Comparison of ENCODE assay signal across 14 mouse cellular contexts in genomic region chr10:81422661-81423217, GRCm38 (mm10). TPM values are rescaled to one million over a fixed set of nuclear protein-coding genes. Genes with fewer than 3 reads are reported as not detected.
DNase-seq lines count a peak whose midpoint lies in the region; ATAC-seq and TF ChIP-seq lines count a peak whose summit lies in the region.
"Had no signal": no experiment of that assay in that cellular context is flagged by ENCODE, and none has a peak within 500 bp of the region (broad histone marks: within the 10 kb centered on the region; RNA-seq: fewer than 3 reads in every experiment).

No protein-coding gene starts in this region.

- H3K4me3 ChIP-seq in gastrocnemius, adult 2 months = peak overlapping the region; percentile 29
- H3K4me3 ChIP-seq in kidney, embryonic 15.5 days (replicated peaks) = no peak overlapping the region
- no peak overlapping the region for H3K4me3 ChIP-seq in myocyte
- H3K4me3 ChIP-seq: hindbrain, embryonic 13.5 days; liver, embryonic 13.5 days; midbrain, embryonic 12.5 days had no signal

- no peaks in the 10 kb centered on the region for H3K27me3 ChIP-seq in kidney, embryonic 15.5 days
- H3K27me3 ChIP-seq in myocyte (ENCODE audit: control insufficient read depth, insufficient read depth, insufficient read length) = no peaks in the 10 kb centered on the region

- H3K9me3 ChIP-seq in kidney, embryonic 15.5 days (replicated peaks) = no peaks in the 10 kb centered on the region
- H3K9me3 ChIP-seq: hindbrain, embryonic 13.5 days; liver, embryonic 13.5 days; midbrain, embryonic 12.5 days had no signal

- intact Hi-C loops in gastrocnemius, adult 2 months (cut with DNase I) = no loop called here

- WGBS in kidney, embryonic 15.5 days = 89% methylated on average over 3 of the region's 3 CpGs

- H3K9ac ChIP-seq in kidney, embryonic 15.5 days = no peak overlapping the region
- H3K9ac ChIP-seq: hindbrain, embryonic 13.5 days; liver, embryonic 13.5 days; midbrain, embryonic 12.5 days had no signal

- no peak overlapping the region for H3ac ChIP-seq in myocyte (ENCODE audit: control insufficient read depth, insufficient read length)

- peak; percentile 26 for DNase-seq in gastrocnemius, adult 2 months
- DNase-seq in gastrocnemius, adult 8-10 months (ENCODE audit: low spot score in 2 of 2) = no peak
- peak; percentile 14 for DNase-seq in kidney, adult 9 months
- DNase-seq in testis, postnatal 10 days (ENCODE audit: low spot score) = peak; percentile 45
- no peak for DNase-seq in testis, postnatal 14 days (ENCODE audit: low spot score)
- DNase-seq: liver, embryonic 13.5 days; retina, postnatal 1 day had no signal

- TF ChIP-seq CTCF in gastrocnemius, adult 2 months (IDR thresholded peaks at IDR 0.05) = no peak

- no peak for TF ChIP-seq POLR2A in myocyte (IDR thresholded peaks at IDR 0.05; ENCODE audit: insufficient read length, low read depth)

- no peak for ATAC-seq in kidney, embryonic 15.5 days (replicated peaks; ENCODE audit: low FRiP score)
- ATAC-seq: intestine, embryonic 16.5 days had no signal

- no peak overlapping the region for H3K4me2 ChIP-seq in kidney, embryonic 15.5 days
- peak overlapping the region; percentile 77 for H3K4me2 ChIP-seq in myocyte (ENCODE audit: low read depth)
- H3K4me2 ChIP-seq: heart, embryonic 11.5 days; hindbrain, embryonic 13.5 days; liver, embryonic 13.5 days; midbrain, embryonic 12.5 days had no signal

- peaks cover 74% of the 10 kb centered on the region for H3K4me1 ChIP-seq in kidney, embryonic 15.5 days

- peaks cover 98% of the 10 kb centered on the region for H3K79me2 ChIP-seq in myocyte (ENCODE audit: control insufficient read depth, insufficient read depth)

- H3K27ac ChIP-seq in gastrocnemius, adult 2 months = peak overlapping the region; percentile 97
- H3K27ac ChIP-seq in kidney, embryonic 15.5 days = no peak overlapping the region
- H3K27ac ChIP-seq: hindbrain, embryonic 13.5 days; liver, embryonic 13.5 days; midbrain, embryonic 12.5 days had no signal

- peaks cover 19% of the 10 kb centered on the region; the same call in 1 of the 2 replicates for H3K36me3 ChIP-seq in kidney, embryonic 15.5 days
- H3K36me3 ChIP-seq in myocyte (ENCODE audit: control insufficient read depth, insufficient read depth) = peaks cover 3% of the 10 kb centered on the region
- H3K36me3 ChIP-seq: liver, embryonic 13.5 days had no signal

TF ChIP-seq in myocyte, 11 proteins besides CTCF, POLR2A, EP300 and RAD21:
- peak in 1 of 3 experiments; percentile 10 for TF ChIP-seq MYOG (IDR thresholded peaks at IDR 0.05; ENCODE audit: control insufficient read depth in 1 of 3, insufficient read depth in 1 of 3, insufficient read length in 2 of 3, low read depth in 2 of 3)
- no peak for TF ChIP-seq MAX (IDR thresholded peaks at IDR 0.05; ENCODE audit: low read depth)
- no peak for TF ChIP-seq USF1 (IDR thresholded peaks at IDR 0.05; ENCODE audit: low read depth)

RNA-seq across cellular contexts. Expression of gene Smim24, which starts 29.9 kb away (rescaled TPM):
- total RNA-seq in gastrocnemius, adult 2 months (2021) = not detected
- not detected for total RNA-seq in gastrocnemius, adult 8-10 months (2022)
- polyA plus RNA-seq in kidney, embryonic 15.5 days (2015; fragmentation: Nextera tagmentation; extraction: Ambion mirVana) = 26.0 and 29.4 TPM in 2 replicates
- polyA plus RNA-seq in myocyte (2012; fragmentation: generic; extraction: Trizol) = 0.30 TPM

RNA-seq across cellular contexts. Expression of gene Nfic, which starts 32.7 kb away (rescaled TPM):
- total RNA-seq in gastrocnemius, adult 2 months (2021) = 100 to 1,000 TPM; 207 to 215 TPM
- 100 to 1,000 TPM; 223 to 267 (median 235) TPM for total RNA-seq in gastrocnemius, adult 8-10 months (2022)
- polyA plus RNA-seq in kidney, embryonic 15.5 days (2015; fragmentation: Nextera tagmentation; extraction: Ambion mirVana) = 67.9 and 84.5 TPM in 2 replicates
- polyA plus RNA-seq in myocyte (2012; fragmentation: generic; extraction: Trizol) = 115 TPM

RNA-seq across cellular contexts. Expression of gene Gm48552, which starts 33.9 kb away (rescaled TPM):
- 1 to 10 TPM in 1 of 2 experiments, under 1 TPM in 1; 0.84 to 1.0 TPM for total RNA-seq in gastrocnemius, adult 2 months (2021)
- total RNA-seq in gastrocnemius, adult 8-10 months (2022) = 1 to 10 TPM in 2 of 4 experiments, under 1 TPM in 1, not detected in 1; 0.43 to 1.1 (median 1.1) TPM
- polyA plus RNA-seq in kidney, embryonic 15.5 days (2015; fragmentation: Nextera tagmentation; extraction: Ambion mirVana) = 1.6 and 2.1 TPM in 2 replicates
- 0.73 TPM for polyA plus RNA-seq in myocyte (2012; fragmentation: generic; extraction: Trizol)
- polyA plus RNA-seq: embryonic facial prominence, embryonic 11.5 days had no signal

RNA-seq across cellular contexts. Expression of gene Gm48551, which starts 38.5 kb away (rescaled TPM):
- total RNA-seq in gastrocnemius, adult 2 months (2021) = 1 to 10 TPM in 1 of 2 experiments, under 1 TPM in 1; 0.87 to 2.8 TPM
- total RNA-seq in gastrocnemius, adult 8-10 months (2022) = 1 to 10 TPM in 2 of 4 experiments, under 1 TPM in 2; 0.59 to 1.8 (median 1.1) TPM
- polyA plus RNA-seq in kidney, embryonic 15.5 days (2015; fragmentation: Nextera tagmentation; extraction: Ambion mirVana) = 2.5 and 4.1 TPM in 2 replicates
- polyA plus RNA-seq in myocyte (2012; fragmentation: generic; extraction: Trizol) = 1.7 TPM

RNA-seq across cellular contexts. Expression of gene Dohh, which starts 38.5 kb away (rescaled TPM):
- total RNA-seq in gastrocnemius, adult 2 months (2021) = 10 to 100 TPM; 38.1 to 39.8 TPM
- total RNA-seq in gastrocnemius, adult 8-10 months (2022) = 10 to 100 TPM; 46.5 to 50.1 (median 47.4) TPM
- 79.7 and 82.2 TPM in 2 replicates for polyA plus RNA-seq in kidney, embryonic 15.5 days (2015; fragmentation: Nextera tagmentation; extraction: Ambion mirVana)
- polyA plus RNA-seq in myocyte (2012; fragmentation: generic; extraction: Trizol) = 103 TPM

Comparison
In these comparisons a context has a peak if more than half of its experiments do, and no peak if none do; other contexts are left out.
1. DNase-seq: peak in gastrocnemius, adult 2 months (single experiment), kidney, adult 9 months (single experiment) and testis, postnatal 10 days (single experiment); none in gastrocnemius, adult 8-10 months (0 of 2) and testis, postnatal 14 days (single experiment).